Mouse (Mus musculus) erythroblast, embryonic 14.5 days (primary cell): Measurements from ENCODE around the gene Myf6.

ENCODE experiments used
- GATA1 ChIP-seq: IDR thresholded peaks from 2 replicates; pipeline ENCODE4 v1.6.1; 2012; ENCODE audit warnings: low read length, inconsistent platforms, mixed read lengths
- TAL1 ChIP-seq: IDR thresholded peaks from 3 replicates; pipeline ENCODE4 v1.6.1; 2012; ENCODE audit warnings: low read length, inconsistent platforms, mixed read lengths

DNA sequence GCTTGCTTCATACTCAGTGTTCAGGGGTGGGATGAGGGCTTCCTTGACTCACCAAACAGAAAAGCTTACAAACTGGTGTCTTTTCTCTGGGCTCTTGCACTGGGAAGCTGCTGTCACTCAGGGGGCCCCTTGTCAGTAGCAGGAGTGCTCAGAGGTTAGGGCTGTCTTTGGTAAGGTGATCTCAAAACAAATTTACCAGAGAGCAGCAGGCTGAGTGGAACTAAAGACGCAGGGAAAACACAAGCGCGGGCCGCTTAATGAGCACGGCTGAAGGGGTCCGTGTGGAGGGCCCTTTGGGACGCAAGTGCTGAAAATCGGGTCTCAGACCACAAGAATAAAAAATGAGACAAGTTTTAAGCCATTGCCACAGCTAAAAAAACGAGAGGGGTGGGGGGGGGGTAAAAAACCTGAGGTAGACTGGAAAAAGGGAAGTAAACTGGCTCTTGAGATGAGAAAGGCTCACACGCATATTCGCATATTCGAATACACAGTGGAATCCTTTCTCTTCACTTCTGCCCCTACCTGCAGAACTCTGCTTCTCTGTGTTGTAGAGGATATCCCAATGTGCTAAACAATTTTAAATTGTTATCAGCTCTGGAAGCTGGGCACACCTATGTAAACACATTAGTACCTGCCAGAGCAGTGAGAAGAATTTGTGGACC is 5.8 kb downstream of the Myf6 start:
- TF ChIP-seq GATA1 (no peak), TAL1 (no peak)
